Mouse (Mus musculus): ENCODE measurements around the gene Stambp. TPM values are rescaled to one million over a fixed set of nuclear protein-coding genes. Genes with fewer than 3 reads are reported as not detected.

Stambp gene
- polyA plus RNA-seq, 1 experiment from 2014 or later = 26.4 TPM

- no peak for ATAC-seq (ENCODE audit: low FRiP score, low TSS enrichment)
- no peaks in the 10 kb centered on the region for H3K36me3 ChIP-seq (ENCODE audit: control insufficient read depth, insufficient read depth, low read length)
- no peak for TF ChIP-seq EP300 (optimal IDR thresholded peaks at IDR 0.05)
- no peak for TF ChIP-seq CTCF (IDR thresholded peaks at IDR 0.05; ENCODE audit: low read depth)
These were observed 9.8 kb upstream of the Stambp start for GRCm38 (mm10) chr6:83582135-83582937.

DNA sequence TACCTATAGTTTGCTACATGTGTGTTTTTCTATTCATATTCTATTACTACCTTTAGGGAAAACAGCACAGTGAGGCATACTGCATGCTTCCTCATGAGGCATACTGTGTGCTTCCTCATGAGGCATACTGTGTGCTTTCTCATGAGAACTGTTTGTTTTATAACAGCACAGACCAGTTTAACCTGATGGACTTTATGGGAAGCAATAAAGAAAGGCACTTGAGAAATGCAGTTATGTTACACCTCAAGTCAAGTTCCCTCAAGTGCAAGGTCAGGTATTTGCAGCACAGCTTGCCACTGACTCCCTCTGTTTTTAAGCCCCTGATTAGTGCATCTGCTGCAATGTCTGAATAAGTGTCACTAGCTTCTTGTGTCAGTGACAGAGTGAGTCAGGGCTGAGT, 5.0 kb upstream of the Stambp start:
- ATAC-seq (ENCODE audit: low FRiP score, low TSS enrichment) (no peak), DNase-seq (ENCODE audit: low spot score) (no peak)
- no peak overlapping the region for H3K4me2 ChIP-seq (replicated peaks; ENCODE audit: low read depth)
- H3K27ac ChIP-seq (replicated peaks) = no peak overlapping the region
- no peaks in the 10 kb centered on the region for H3K36me3 ChIP-seq (ENCODE audit: control insufficient read depth, insufficient read depth, low read length)
- TF ChIP-seq EP300 (optimal IDR thresholded peaks at IDR 0.05) = no peak
- TF ChIP-seq CTCF (IDR thresholded peaks at IDR 0.05; ENCODE audit: low read depth) = no peak
- H3K27me3 ChIP-seq (ENCODE audit: control insufficient read depth, insufficient read depth, low read length) = no peaks in the 10 kb centered on the region
- no peak overlapping the region for H3K4me3 ChIP-seq (ENCODE audit: low read depth, low read length)
- H3K9me3 ChIP-seq (ENCODE audit: control insufficient read depth, low read length) = no peaks in the 10 kb centered on the region
- no peaks in the 10 kb centered on the region for H3K4me1 ChIP-seq (replicated peaks; ENCODE audit: control insufficient read depth, insufficient read depth)
- H3K9ac ChIP-seq (ENCODE audit: low read length) = no peak overlapping the region

More at GRCm38 (mm10) chr6:83582135-83582937, 9.8 kb upstream of the Stambp start:
- H3K4me2 ChIP-seq (replicated peaks; ENCODE audit: low read depth) = no peak overlapping the region
- 56% methylated on average over 20 of the region's 20 CpGs for WGBS
- H3K4me1 ChIP-seq (replicated peaks; ENCODE audit: control insufficient read depth, insufficient read depth) = no peaks in the 10 kb centered on the region
- H3K9me3 ChIP-seq (ENCODE audit: control insufficient read depth, low read length) = no peaks in the 10 kb centered on the region
- no peaks in the 10 kb centered on the region for H3K27me3 ChIP-seq (ENCODE audit: control insufficient read depth, insufficient read depth, low read length)
- H3K27ac ChIP-seq (replicated peaks) = no peak overlapping the region
- H3K4me3 ChIP-seq (ENCODE audit: low read depth, low read length) = no peak overlapping the region
- DNase-seq (ENCODE audit: low spot score) = no peak
- H3K9ac ChIP-seq (ENCODE audit: low read length) = peak overlapping the region; percentile 18; the same call in 1 of the 2 replicates

DNA sequence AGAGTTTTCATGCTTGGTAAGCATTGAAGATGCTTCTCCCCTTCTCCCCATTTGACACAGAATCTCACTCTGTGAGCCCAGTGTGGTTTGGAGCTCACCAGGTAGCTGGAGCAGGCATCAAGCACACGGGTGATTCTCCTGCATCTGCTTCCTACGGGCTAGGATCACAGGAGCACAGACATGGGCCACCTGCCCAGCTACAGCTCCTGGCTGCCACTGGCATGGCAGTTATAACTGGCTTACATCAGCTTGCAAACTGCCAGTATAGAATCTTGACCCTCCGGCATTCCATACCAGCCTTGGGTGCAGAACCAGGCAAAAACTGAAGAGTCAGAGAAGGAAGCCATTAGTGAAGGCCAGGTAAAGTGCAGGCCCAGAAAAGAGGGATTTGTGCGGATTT, 3.1 kb upstream of the Stambp start:
- Histone ChIP-seq H3K27me3 (ENCODE audit: control insufficient read depth, insufficient read depth, low read length) (no peaks in the 10 kb centered on the region), H3K27ac (replicated peaks) (no peak overlapping the region), H3K4me3 (ENCODE audit: low read depth, low read length) (no peak overlapping the region), H3K4me2 (replicated peaks; ENCODE audit: low read depth) (no peak overlapping the region), H3K9ac (ENCODE audit: low read length) (no peak overlapping the region), H3K9me3 (ENCODE audit: control insufficient read depth, low read length) (no peaks in the 10 kb centered on the region), H3K36me3 (ENCODE audit: control insufficient read depth, insufficient read depth, low read length) (no peaks in the 10 kb centered on the region), H3K4me1 (replicated peaks; ENCODE audit: control insufficient read depth, insufficient read depth) (peaks cover 6% of the 10 kb centered on the region)
- TF ChIP-seq EP300 (optimal IDR thresholded peaks at IDR 0.05) (no peak), CTCF (IDR thresholded peaks at IDR 0.05; ENCODE audit: low read depth) (no peak)
- no peak for DNase-seq (ENCODE audit: low spot score)
- 76% methylated on average over 4 of the region's 4 CpGs for WGBS
- ATAC-seq (ENCODE audit: low FRiP score, low TSS enrichment) = no peak

- 5% methylated on average over 36 of the region's 37 CpGs for WGBS
- H3K9ac ChIP-seq (ENCODE audit: low read length) = peak overlapping the region; percentile 77
- no peaks in the 10 kb centered on the region for H3K36me3 ChIP-seq (ENCODE audit: control insufficient read depth, insufficient read depth, low read length)
- peaks cover 6% of the 10 kb centered on the region for H3K4me1 ChIP-seq (replicated peaks; ENCODE audit: control insufficient read depth, insufficient read depth)
- peak overlapping the region; percentile 75 for H3K4me2 ChIP-seq (replicated peaks; ENCODE audit: low read depth)
- H3K4me3 ChIP-seq (ENCODE audit: low read depth, low read length) = peak overlapping the region; percentile 59
- DNase-seq (ENCODE audit: low spot score) (peak; percentile 91), ATAC-seq (ENCODE audit: low FRiP score, low TSS enrichment) (peak; percentile 96)
- H3K27ac ChIP-seq (replicated peaks) = peak overlapping the region; percentile 77
- no peaks in the 10 kb centered on the region for H3K27me3 ChIP-seq (ENCODE audit: control insufficient read depth, insufficient read depth, low read length)
- H3K9me3 ChIP-seq (ENCODE audit: control insufficient read depth, low read length) = no peaks in the 10 kb centered on the region
- TF ChIP-seq EP300 (optimal IDR thresholded peaks at IDR 0.05) (no peak), CTCF (IDR thresholded peaks at IDR 0.05; ENCODE audit: low read depth) (peak; percentile 37)
These were observed 475 bp downstream of the Stambp start for GRCm38 (mm10) chr6:83571840-83572667.

DNA sequence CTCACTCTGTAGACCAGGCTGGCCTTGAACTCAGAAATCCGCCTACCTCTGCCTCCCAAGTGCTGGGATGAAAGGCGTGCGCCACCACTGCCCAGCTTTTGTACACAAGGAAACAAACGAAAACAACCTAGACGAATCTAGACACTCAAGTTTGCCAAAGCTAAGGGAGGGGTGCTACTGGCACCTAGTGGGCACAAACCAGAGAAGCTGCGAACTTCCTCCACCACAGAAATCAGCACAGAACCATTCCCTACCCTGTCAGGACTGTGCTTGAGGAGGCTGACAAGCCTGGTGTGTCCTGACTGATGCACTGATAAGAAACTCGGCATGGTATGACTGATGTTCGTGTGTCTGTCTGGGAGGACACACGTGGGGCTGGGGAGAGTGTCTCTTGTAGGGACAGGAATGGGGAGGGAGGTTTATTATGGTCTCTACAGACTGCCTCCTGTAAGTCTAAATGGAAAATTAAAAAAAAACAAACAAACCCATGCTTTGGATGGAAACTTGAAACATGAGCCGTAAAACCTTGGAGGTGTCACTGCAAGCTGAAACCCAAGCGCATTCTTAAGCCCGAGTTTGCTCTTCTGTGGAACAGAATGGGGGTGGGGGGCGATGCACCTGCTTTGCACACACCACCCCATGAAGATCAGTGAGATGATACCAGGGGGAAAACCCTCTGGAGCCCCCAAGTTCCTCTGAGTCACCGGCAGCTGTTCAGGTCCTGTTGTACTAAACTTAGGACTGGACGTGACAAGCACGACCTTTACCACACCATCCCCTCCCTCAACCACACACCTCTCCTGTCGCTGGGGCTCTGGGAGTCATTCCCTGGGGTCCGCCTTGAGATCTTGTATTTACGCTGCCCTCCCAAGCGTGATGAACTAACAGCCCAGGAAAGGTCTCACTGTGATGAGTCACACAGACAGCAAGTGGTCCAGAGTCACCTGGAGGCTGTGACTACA, 3.3 kb downstream of the Stambp start:
- WGBS = 62% methylated on average over 20 of the region's 20 CpGs
- no peaks in the 10 kb centered on the region for H3K9me3 ChIP-seq (ENCODE audit: control insufficient read depth, low read length)
- H3K4me1 ChIP-seq (replicated peaks; ENCODE audit: control insufficient read depth, insufficient read depth) = peaks cover 6% of the 10 kb centered on the region
- no peak overlapping the region for H3K4me3 ChIP-seq (ENCODE audit: low read depth, low read length)
- no peaks in the 10 kb centered on the region for H3K27me3 ChIP-seq (ENCODE audit: control insufficient read depth, insufficient read depth, low read length)
- DNase-seq (ENCODE audit: low spot score) (no peak), ATAC-seq (ENCODE audit: low FRiP score, low TSS enrichment) (no peak)
- H3K4me2 ChIP-seq (replicated peaks; ENCODE audit: low read depth) = no peak overlapping the region
- 0 out of 2 replicates have a peak, but pooled peaks cover 4% of the 10 kb centered on the region for H3K36me3 ChIP-seq (ENCODE audit: control insufficient read depth, insufficient read depth, low read length)
- no peak overlapping the region for H3K27ac ChIP-seq (replicated peaks)
- no peak for TF ChIP-seq EP300 (optimal IDR thresholded peaks at IDR 0.05)
- peak; percentile 69 for TF ChIP-seq CTCF (IDR thresholded peaks at IDR 0.05; ENCODE audit: low read depth)
- no peak overlapping the region for H3K9ac ChIP-seq (ENCODE audit: low read length)
